ENCODE assay signal across 19 mouse cellular contexts in the genomic region with DNA sequence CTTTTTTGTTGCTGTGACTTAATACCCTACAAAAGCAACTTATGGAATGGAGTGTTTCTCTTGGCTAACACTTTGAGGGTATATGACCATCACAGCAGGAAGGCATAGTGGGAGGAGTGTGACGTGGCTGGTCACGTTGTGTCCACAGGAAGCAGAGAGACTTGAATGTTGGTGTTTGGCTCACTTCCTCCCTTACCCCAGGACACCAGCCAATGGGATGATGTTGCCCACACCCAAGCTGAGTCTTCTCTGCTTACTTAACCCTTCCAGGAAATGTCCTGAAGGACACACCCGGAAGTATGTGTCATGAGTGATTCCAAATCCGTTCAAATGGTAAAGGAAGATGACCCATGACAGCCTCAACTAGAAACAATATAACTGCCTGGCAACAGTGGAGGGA.
"Had no signal": no experiment of that assay in that cellular context is flagged by ENCODE, and none has a peak within 500 bp of the region (broad histone marks: within the 10 kb centered on the region; RNA-seq: fewer than 3 reads in every experiment).

No protein-coding gene starts in this region.

- H3K4me2 ChIP-seq: limb, embryonic 15.5 days; liver, embryonic 13.5 days; lung, embryonic 15.5 days; midbrain, embryonic 12.5 days; neural tube, embryonic 12.5 days had no signal

- ATAC-seq: liver, postnatal 0 days had no signal

- H3K4me1 ChIP-seq: limb, embryonic 15.5 days; liver, embryonic 13.5 days; lung, embryonic 15.5 days had no signal

- H3K36me3 ChIP-seq: limb, embryonic 15.5 days; liver, embryonic 13.5 days; lung, embryonic 15.5 days; midbrain, embryonic 12.5 days; neural tube, embryonic 12.5 days had no signal

- H3K27me3 ChIP-seq: limb, embryonic 15.5 days; lung, embryonic 15.5 days; neural tube, embryonic 12.5 days had no signal

- H3K4me3 ChIP-seq: layer of hippocampus, adult 2 months; limb, embryonic 15.5 days; liver, embryonic 13.5 days; lung, embryonic 15.5 days; megakaryocyte, embryonic 14.5 days; midbrain, embryonic 12.5 days; myocyte; neural tube, embryonic 12.5 days had no signal

- H3K9ac ChIP-seq: limb, embryonic 15.5 days; liver, embryonic 13.5 days; liver, postnatal 0 days; lung, embryonic 15.5 days; midbrain, embryonic 12.5 days; neural tube, embryonic 12.5 days had no signal

- DNase-seq: kidney, adult 11 months; kidney, postnatal 10 days; kidney, postnatal 4 days; left cerebral cortex, postnatal 4 days; liver, embryonic 13.5 days; liver, postnatal 0 days; lung, postnatal 36 days; retina, postnatal 1 day; right cerebral cortex, postnatal 4 days; spleen, adult 18-20 months; thymus, adult 18-20 months; thymus, postnatal 14 days had no signal

- H3K9me3 ChIP-seq: limb, embryonic 15.5 days; liver, embryonic 13.5 days; lung, embryonic 15.5 days; megakaryocyte, embryonic 14.5 days; midbrain, embryonic 12.5 days; neural tube, embryonic 12.5 days had no signal

- H3K27ac ChIP-seq: layer of hippocampus, adult 2 months; limb, embryonic 15.5 days; liver, embryonic 13.5 days; lung, embryonic 15.5 days; midbrain, embryonic 12.5 days; neural tube, embryonic 12.5 days had no signal
